Mouse (Mus musculus) stomach, embryonic 16.5 days (tissue): ENCODE measurements at regions not wholly inside any gene's neighbourhood (a gene's known extent, or its start where the extent isn't known, plus 50 kb on each side); places are given as distances from the start of the nearest gene placed in this dataset.
"Not testable (repeated sequence)": the region's sequence is repeated elsewhere in the genome, so short reads cannot be mapped to it uniquely, and the experiment has no call there.

ENCODE experiments used
- ATAC-seq: fragments of 200-750 bp; cut with Nextera tagmentation; 2 replicates; pipeline ENCODE4 v1.8.0; 2017; ENCODE audit warnings: moderate number of reproducible peaks, moderate TSS enrichment; ENCODE audit not compliant: insufficient read depth, low FRiP score
- H3K27ac ChIP-seq: fragments of 300-500 bp; sonication (generic); 2 replicates; pipeline ENCODE4 v1.5.1; 2014; ENCODE audit warnings: low read length
- H3K27me3 ChIP-seq: fragments of 300-500 bp; sonication (generic); 2 replicates; pipeline ENCODE4 v1.6.1; 2014; ENCODE audit warnings: low read length, control low read depth, mixed read lengths; ENCODE audit not compliant: control insufficient read depth, insufficient read depth
- H3K36me3 ChIP-seq: fragments of 300-500 bp; sonication (generic); 2 replicates; pipeline ENCODE4 v1.6.1; 2014; ENCODE audit warnings: low read length; ENCODE audit not compliant: control insufficient read depth, insufficient read depth
- H3K4me1 ChIP-seq: fragments of 300-500 bp; sonication (generic); 2 replicates; pipeline ENCODE4 v1.6.1; 2014; ENCODE audit warnings: low read length, control low read depth, mixed read lengths; ENCODE audit not compliant: control insufficient read depth, insufficient read depth
- H3K4me2 ChIP-seq: fragments of 300-500 bp; sonication (generic); 2 replicates; pipeline ENCODE4 v1.6.1; 2014; ENCODE audit warnings: low read depth, low read length, mixed read lengths
- H3K4me3 ChIP-seq: fragments of 300-500 bp; sonication (generic); replicated peaks from 2 replicates; pipeline ENCODE4 v1.5.1; 2014; ENCODE audit warnings: mild to moderate bottlenecking, low read length
- H3K9ac ChIP-seq: fragments of 300-500 bp; sonication (generic); 2 replicates; pipeline ENCODE4 v1.6.1; 2014; ENCODE audit warnings: low read length
- H3K9me3 ChIP-seq: fragments of 300-500 bp; sonication (generic); replicated peaks from 2 replicates; pipeline ENCODE4 v1.6.1; 2016; ENCODE audit warnings: low read length, control low read depth; ENCODE audit not compliant: control insufficient read depth
- WGBS: fragments of 180-500 bp; shearing (Covaris S2); extraction: QIAGEN DNeasy Blood & Tissue Kit; methylation state at CpG from one replicate; pipeline ENCODE4 v1.1.7; 2014; 5-methylcytosine and 5-hydroxymethylcytosine counted together

GRCm38 (mm10) chr9:41889568-41890272 lies 234.4 kb downstream of the Sorl1 start:
- Histone ChIP-seq H3K9me3 (no peaks in the 10 kb centered on the region), H3K36me3 (no peaks in the 10 kb centered on the region)

DNA sequence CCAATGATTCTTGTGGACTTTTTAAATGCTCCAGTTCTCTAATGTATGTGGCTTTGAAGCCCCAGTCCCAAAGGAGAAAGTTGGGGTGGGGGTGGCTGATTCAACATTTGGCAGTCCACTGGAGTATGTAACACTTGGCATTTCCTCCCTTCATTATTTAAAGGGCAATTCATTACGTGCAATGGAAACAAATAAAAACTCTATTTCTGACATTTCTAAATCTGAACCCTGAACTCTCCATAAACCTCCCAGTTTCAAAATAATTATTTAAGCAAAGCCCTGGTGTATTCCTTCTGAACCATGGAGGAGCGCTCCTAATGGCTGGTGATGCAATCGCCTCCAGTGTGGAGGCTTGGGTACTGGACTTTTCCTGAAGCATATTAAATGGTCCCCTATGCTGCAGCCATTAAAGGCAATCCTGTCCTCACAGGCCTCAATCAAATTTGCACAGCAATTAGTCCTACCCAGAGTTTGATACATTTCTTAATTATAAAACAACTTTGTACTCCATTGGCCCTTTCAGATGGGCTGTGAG lies 235.4 kb downstream of the Sorl1 start:
- peak overlapping the region; percentile 57; the same call in 1 of the 2 replicates for H3K27ac ChIP-seq
- no peak overlapping the region for H3K4me3 ChIP-seq
- WGBS, result 58% methylated on average over 3 of the region's 3 CpGs
- peaks cover 25% of the 10 kb centered on the region for H3K4me1 ChIP-seq
- H3K9me3 ChIP-seq, result no peaks in the 10 kb centered on the region
- no peak overlapping the region for H3K9ac ChIP-seq
- no peaks in the 10 kb centered on the region for H3K36me3 ChIP-seq
- no peak overlapping the region for H3K4me2 ChIP-seq
- no peak for ATAC-seq
- H3K27me3 ChIP-seq, result no peaks in the 10 kb centered on the region

More at GRCm38 (mm10) chr9:41889568-41890272, 234.4 kb downstream of the Sorl1 start:
- 32% methylated on average over 12 of the region's 12 CpGs for WGBS
- H3K27ac ChIP-seq, result peak overlapping the region; percentile 96
- H3K4me2 ChIP-seq, result peak overlapping the region; percentile 77
- peak overlapping the region; percentile 43 for H3K4me3 ChIP-seq
- peak overlapping the region; percentile 73 for H3K9ac ChIP-seq
- no peaks in the 10 kb centered on the region for H3K27me3 ChIP-seq
- ATAC-seq, result peak; percentile 68
- peaks cover 25% of the 10 kb centered on the region for H3K4me1 ChIP-seq

DNA sequence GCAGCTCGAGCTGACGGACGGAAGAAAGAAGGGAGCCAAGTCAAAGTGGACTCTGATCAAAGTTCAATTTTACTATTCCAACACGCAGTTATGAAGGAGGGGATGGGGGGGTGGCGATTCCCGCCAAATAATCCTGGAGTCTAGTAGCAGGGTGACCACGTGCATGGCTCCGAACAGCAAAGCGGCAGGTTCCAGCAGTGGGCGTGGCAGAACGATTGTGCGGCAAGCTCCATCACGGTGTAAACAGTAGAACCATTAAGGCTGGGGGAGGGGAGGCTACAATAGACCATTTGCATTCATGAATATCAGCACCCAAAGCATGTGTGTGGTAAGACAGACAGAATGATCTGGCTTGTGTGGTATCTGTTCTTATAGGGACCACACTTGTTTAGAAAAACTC lies 237.6 kb downstream of the Sorl1 start:
- H3K4me2 ChIP-seq, H3K27me3 ChIP-seq, H3K9ac ChIP-seq, H3K36me3 ChIP-seq, H3K9me3 ChIP-seq, H3K27ac ChIP-seq, ATAC-seq, H3K4me3 ChIP-seq: not testable (repeated sequence)
- H3K4me1 ChIP-seq, result peaks cover 21% of the 10 kb centered on the region
- WGBS, result 82% methylated on average over 13 of the region's 13 CpGs

- H3K27ac ChIP-seq, result no peak overlapping the region
- no peak for ATAC-seq
- peaks cover 22% of the 10 kb centered on the region for H3K4me1 ChIP-seq
- no peaks in the 10 kb centered on the region for H3K9me3 ChIP-seq
- H3K36me3 ChIP-seq, result no peaks in the 10 kb centered on the region
- H3K9ac ChIP-seq, result no peak overlapping the region
- no peaks in the 10 kb centered on the region for H3K27me3 ChIP-seq
- no peak overlapping the region for H3K4me3 ChIP-seq
- H3K4me2 ChIP-seq, result no peak overlapping the region
- 81% methylated on average over 3 of the region's 3 CpGs for WGBS
Measured at GRCm38 (mm10) chr9:41880457-41880856, 243.6 kb downstream of the Sorl1 start.

DNA sequence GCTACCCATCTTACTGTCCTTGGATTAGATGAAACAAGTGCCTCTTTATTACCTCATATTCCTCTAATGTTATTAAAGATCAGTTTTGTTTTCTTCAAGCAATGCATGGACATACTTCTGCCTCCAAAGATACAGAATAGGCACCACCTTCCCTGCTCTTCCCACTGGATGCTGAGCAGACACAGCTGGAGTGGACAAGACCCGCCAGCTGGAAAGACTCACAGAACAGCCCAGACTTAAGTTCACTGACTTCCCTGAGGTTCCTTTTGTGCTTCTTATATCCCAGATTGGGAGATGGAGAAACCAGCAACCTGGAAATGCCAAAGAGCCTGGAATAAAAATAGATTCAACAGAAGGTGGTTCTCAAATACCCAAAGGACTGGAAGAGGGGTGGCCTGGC lies 245.0 kb downstream of the Sorl1 start:
- no peaks in the 10 kb centered on the region for H3K9me3 ChIP-seq
- no peaks in the 10 kb centered on the region for H3K27me3 ChIP-seq
- H3K4me2 ChIP-seq, result no peak overlapping the region
- peak overlapping the region; percentile 71; the same call in 1 of the 2 replicates for H3K27ac ChIP-seq
- 60% methylated on average over 1 of the region's 1 CpGs for WGBS
- H3K36me3 ChIP-seq, result no peaks in the 10 kb centered on the region
- no peak overlapping the region for H3K4me3 ChIP-seq
- peaks cover 22% of the 10 kb centered on the region for H3K4me1 ChIP-seq
- ATAC-seq, result no peak
- no peak overlapping the region for H3K9ac ChIP-seq

- Histone ChIP-seq H3K27ac (peak overlapping the region; percentile 82), H3K36me3 (no peaks in the 10 kb centered on the region), H3K9ac (peak overlapping the region; percentile 42; the same call in 1 of the 2 replicates), H3K4me2 (peak overlapping the region; percentile 34), H3K4me3 (no peak overlapping the region), H3K4me1 (peaks cover 23% of the 10 kb centered on the region), H3K9me3 (no peaks in the 10 kb centered on the region), H3K27me3 (no peaks in the 10 kb centered on the region)
- WGBS, result 36% methylated on average over 5 of the region's 5 CpGs
- peak; percentile 27; the same call in 1 of the 2 replicates for ATAC-seq
Measured at GRCm38 (mm10) chr9:41861136-41861535, 263.0 kb downstream of the Sorl1 start.

GRCm38 (mm10) chr9:41860681-41861080 lies 263.4 kb downstream of the Sorl1 start:
- peak; percentile 91 for ATAC-seq
- Histone ChIP-seq H3K27ac (peak overlapping the region; percentile 82), H3K36me3 (no peaks in the 10 kb centered on the region), H3K4me1 (peaks cover 23% of the 10 kb centered on the region), H3K9me3 (no peaks in the 10 kb centered on the region), H3K9ac (peak overlapping the region; percentile 42; the same call in 1 of the 2 replicates), H3K4me2 (peak overlapping the region; percentile 34), H3K4me3 (no peak overlapping the region), H3K27me3 (no peaks in the 10 kb centered on the region)
- WGBS, result under 1% methylated on average over 4 of the region's 4 CpGs

GRCm38 (mm10) chr9:41859780-41860179 lies 264.3 kb downstream of the Sorl1 start:
- H3K27me3 ChIP-seq, result no peaks in the 10 kb centered on the region
- peak overlapping the region; percentile 76 for H3K27ac ChIP-seq
- no peaks in the 10 kb centered on the region for H3K9me3 ChIP-seq
- H3K36me3 ChIP-seq, result no peaks in the 10 kb centered on the region
- H3K4me3 ChIP-seq, result no peak overlapping the region
- no peak overlapping the region for H3K4me2 ChIP-seq
- WGBS, result 49% methylated on average over 3 of the region's 3 CpGs
- peaks cover 23% of the 10 kb centered on the region for H3K4me1 ChIP-seq
- peak overlapping the region; percentile 9; the same call in 1 of the 2 replicates for H3K9ac ChIP-seq
- no peak for ATAC-seq

DNA sequence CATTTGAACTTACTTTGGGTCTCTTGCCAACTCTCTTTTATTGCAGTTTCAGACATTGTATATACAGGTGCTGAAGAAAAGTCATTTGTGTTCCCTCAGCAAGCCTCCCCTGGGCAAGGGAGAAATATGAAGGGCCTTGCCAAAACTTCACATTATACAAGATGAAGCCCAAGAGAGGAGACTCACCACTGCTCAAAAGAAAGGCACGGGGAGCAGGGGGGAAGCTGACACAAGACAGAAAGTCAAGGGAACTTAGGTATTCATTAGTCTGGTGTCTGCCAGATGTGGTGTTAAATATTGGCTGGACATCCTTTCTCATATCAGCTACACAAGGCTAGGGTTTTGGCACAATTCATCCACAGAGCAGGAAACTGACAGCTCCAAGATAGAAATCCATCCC lies 272.0 kb downstream of the Sorl1 start:
- ATAC-seq, result peak; percentile 80
- Histone ChIP-seq H3K4me2 (no peak overlapping the region), H3K9ac (no peak overlapping the region), H3K27me3 (no peaks in the 10 kb centered on the region), H3K27ac (peak overlapping the region; percentile 15; the same call in 1 of the 2 replicates), H3K9me3 (no peaks in the 10 kb centered on the region), H3K4me1 (no peaks in the 10 kb centered on the region), H3K36me3 (no peaks in the 10 kb centered on the region), H3K4me3 (no peak overlapping the region)
- 35% methylated on average over 1 of the region's 1 CpGs for WGBS
